Mouse (Mus musculus) cortical plate, adult 2 months (tissue): ENCODE results near the gene Serpinb6a. TPM values are rescaled to one million over a fixed set of nuclear protein-coding genes. Genes with fewer than 3 reads are reported as not detected.

ENCODE experiments used
- H3K27ac ChIP-seq: fragments of 200-500 bp; 2 replicates; pipeline ENCODE4 v1.5.1; 2012; ENCODE audit warnings: low read length, control low read depth, inconsistent platforms; ENCODE audit not compliant: insufficient read depth
- H3K4me1 ChIP-seq: fragments of 200-500 bp; 2 replicates; pipeline ENCODE4 v1.6.1; 2011; ENCODE audit warnings: low read length; ENCODE audit not compliant: control insufficient read depth, insufficient read depth
- H3K4me3 ChIP-seq: fragments of 200-500 bp; 2 replicates; pipeline ENCODE4 v1.5.1; 2011; ENCODE audit warnings: mild to moderate bottlenecking, low read length, control low read depth; ENCODE audit not compliant: insufficient read depth
- CTCF ChIP-seq: fragments of 200-500 bp; IDR thresholded peaks from 2 replicates; pipeline ENCODE4 v1.5.1; 2011; ENCODE audit warnings: mild to moderate bottlenecking, control low read depth, low read length; ENCODE audit not compliant: insufficient read depth; ENCODE audit errors: extremely low read depth
- POLR2A ChIP-seq: fragments of 200-500 bp; IDR thresholded peaks from 2 replicates; pipeline ENCODE4 v1.6.1; 2011; ENCODE audit warnings: mild to moderate bottlenecking, low read length, control low read depth; ENCODE audit not compliant: insufficient read depth; ENCODE audit errors: extremely low read depth
- polyA plus RNA-seq: library from polyadenylated mRNA; depleted of rRNA; stranded (reverse); fragments of >200 nt; gene quantifications from 2 replicates; pipeline ENCODE4 v1.2.3, GENCODE M21; 2012; rRNA removed

Gene Serpinb6a
- 47.0 and 50.5 TPM in 2 replicates for polyA plus RNA-seq

DNA sequence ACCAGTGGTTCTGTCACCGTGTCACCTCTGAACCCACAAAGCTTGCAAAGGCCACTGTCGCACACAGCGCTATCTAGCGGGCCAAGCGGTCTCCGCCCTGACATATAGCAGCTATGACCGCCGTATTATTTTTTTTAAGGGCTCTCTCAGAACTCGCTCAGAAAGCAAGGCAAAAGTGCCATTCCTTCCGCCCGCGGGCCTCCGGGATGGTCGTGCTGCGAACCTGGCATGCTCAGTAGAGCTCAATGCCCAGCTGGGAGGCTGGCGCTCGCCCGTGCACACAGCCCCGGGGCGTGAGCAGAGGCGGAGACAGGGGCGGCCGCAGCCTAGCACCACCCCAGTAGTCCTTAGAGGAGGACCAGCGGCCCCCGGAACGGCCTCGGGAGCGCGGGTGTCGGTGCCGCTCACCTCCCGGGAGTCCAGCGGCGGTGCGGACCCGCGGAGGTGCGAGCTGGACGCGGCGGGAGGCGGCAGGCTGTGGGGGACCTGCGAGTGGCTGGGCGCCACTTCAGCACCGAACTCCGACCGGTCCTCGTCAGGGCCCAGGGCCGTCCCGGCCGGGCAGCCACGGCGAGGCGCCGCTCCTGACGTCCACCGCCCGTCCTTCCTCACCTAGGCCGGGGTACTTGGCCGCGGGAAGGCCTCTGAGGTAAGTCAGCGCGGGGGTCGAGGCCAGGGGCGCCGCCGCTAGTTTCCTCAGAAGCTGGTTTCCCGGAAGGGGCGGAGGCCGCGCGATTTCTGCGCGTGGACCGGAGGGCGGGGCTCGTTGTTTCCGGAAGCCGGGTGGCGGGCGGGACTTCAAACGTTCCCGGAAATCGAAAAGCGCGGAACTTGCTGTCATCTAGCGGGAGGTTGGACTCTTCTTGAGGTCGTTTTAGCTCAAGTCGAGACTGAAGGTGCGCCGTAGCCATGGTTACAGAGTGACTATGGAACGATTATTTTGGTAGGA lies at the start of gene Serpinb6a, which contains the start of gene Ripk1:
Gene Serpinb6a (minus strand): TSS at position 737 of the 949 bp plus-strand sequence.
Gene Ripk1 (plus strand): TSS at position 306 of the 949 bp plus-strand sequence.
- TF ChIP-seq POLR2A = peak; percentile 49; the same call in 1 of the 2 replicates
- TF ChIP-seq CTCF = peak; percentile 22; the same call in 1 of the 2 replicates
- H3K4me1 ChIP-seq = peaks cover 2% of the 10 kb centered on the region; the same call in 1 of the 2 replicates

DNA sequence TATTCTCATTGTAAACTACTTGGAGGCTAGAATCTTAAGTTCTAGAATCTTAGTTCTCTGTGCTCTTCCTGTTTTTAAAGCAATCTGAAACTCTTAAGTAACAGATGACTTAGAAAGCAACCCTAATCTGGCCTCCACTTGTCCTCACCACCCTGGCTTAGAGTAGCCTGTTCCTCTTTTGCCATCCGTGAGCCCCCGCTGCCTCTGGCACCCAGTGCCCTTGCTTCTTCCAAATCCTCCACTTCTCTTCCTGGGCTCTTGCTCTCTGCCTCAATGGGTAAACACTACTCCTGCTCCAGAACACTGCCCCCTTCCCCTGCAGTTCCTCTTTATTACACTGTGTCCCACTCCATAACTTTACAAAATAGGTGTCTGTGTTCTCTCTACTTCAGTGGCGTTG lies 49.1 kb upstream of the Serpinb6a start:
- peaks cover 4% of the 10 kb centered on the region for H3K4me1 ChIP-seq
- H3K27ac ChIP-seq = no peak overlapping the region
- H3K4me3 ChIP-seq = no peak overlapping the region
- TF ChIP-seq CTCF (no peak), POLR2A (no peak)

More for the DNA sequence above, at the start of gene Serpinb6a, which contains the start of gene Ripk1:
- H3K4me3 ChIP-seq = peak within 1 kb of the TSS; percentile 57
- peak within 1 kb of the TSS; percentile 85 for H3K27ac ChIP-seq

DNA sequence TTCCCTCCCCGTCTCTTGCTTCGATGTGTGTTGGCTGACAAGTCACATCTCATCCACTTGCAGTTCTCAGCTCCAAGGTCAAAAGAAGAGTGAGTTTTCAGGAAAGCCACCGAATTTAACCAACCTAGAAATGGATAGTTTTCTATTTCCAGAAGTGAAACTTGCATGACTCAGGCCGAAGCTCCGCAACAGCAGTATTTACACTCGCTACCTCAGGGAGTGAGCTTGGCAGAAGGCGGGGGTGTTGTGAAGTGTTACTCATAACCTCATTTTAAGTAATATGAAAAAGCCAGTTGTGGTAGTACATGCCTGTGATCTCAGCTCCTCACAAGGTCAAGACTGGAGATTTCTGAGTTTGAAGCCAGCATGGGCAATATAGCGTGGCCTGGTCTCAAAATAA lies 47.9 kb upstream of the Serpinb6a start:
- H3K4me3 ChIP-seq = no peak overlapping the region
- H3K27ac ChIP-seq = no peak overlapping the region
- H3K4me1 ChIP-seq = peaks cover 4% of the 10 kb centered on the region
- TF ChIP-seq POLR2A = no peak
- no peak for TF ChIP-seq CTCF

DNA sequence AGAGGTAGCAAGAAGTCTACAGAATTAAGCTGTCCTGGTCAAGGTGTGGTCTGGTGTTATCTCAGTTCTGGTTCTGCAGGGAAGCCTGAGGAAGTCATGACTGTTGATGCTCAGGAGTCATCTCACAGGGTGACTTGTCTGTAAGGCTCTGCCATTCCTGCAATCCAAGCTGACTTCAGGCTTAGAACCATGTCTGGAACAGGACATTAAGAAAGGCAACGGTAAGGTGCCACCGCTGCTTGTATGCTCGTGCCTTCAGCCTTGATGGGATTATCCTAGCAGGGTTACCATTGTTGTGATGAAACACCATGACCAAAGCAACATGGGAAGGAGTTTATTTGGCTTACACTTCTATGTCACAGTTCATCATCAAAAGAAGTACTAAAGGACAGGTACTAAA lies 44.9 kb upstream of the Serpinb6a start:
- Histone ChIP-seq H3K4me1 (peaks cover 4% of the 10 kb centered on the region), H3K27ac (no peak overlapping the region), H3K4me3 (no peak overlapping the region)
- no peak for TF ChIP-seq CTCF
- TF ChIP-seq POLR2A = no peak

DNA sequence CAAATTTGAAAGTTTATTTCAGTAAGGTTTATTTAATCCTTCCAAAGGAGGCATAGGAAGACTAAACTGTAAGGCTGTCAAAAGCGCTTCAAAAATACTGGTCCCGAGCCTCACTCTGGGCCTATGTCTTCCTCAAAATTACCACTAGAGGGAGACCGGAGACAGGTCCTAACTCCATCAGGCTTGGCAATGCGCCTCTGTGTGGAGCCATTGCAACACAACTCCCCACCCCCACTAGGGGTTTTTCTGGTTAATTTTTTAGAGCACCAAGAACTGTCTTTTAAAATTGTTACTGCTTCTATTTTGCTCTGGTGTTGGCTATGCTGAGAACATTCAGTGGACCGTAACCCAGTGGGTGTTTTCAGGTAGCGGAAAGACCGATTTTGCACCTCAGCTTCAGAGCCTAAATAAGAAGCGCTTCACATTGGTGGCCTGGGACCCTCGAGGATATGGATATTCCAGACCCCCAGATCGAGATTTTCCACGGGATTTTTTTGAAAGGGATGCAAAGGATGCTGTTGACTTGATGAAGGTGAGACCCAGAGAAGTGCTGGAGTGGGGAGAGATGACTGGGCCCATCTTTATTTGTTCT lies 43.9 kb upstream of the Serpinb6a start:
- TF ChIP-seq POLR2A (no peak), CTCF (peak; percentile 94)
- Histone ChIP-seq H3K4me1 (peaks cover 4% of the 10 kb centered on the region), H3K4me3 (no peak overlapping the region), H3K27ac (no peak overlapping the region)

DNA sequence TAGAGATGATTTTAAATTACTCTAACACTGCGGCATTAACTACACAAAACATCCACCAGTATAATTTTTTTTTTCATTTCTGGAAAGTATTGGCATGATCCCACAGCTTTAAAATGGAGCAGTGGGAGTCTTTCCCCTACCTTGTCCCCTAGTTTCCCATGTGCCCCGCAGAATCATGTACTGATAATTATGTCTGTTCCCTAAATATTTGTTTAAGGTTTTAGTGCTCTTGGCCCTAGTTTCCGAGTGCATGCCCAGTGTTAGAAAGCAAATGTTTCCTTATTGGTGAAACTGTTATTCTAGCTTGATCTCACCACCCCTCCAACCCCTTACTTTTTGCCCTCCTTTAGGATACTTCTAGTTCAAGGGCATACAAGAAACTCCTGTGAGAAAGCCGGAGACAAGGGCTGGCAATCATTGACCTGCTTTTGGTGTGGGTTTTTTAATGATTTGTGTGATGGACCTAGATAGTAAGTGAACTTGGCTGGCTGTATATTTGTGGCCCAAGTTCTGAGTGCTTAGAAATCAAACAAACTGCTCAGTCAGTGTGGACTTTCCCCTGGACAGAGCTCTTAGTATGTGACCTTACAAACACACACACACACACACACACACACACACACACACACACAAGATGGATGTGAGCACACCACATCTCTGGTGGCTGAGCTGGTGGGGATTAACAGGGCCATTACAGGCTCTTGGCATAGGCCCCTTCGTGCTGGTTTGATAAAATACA lies 43.1 kb upstream of the Serpinb6a start:
- no peak overlapping the region for H3K27ac ChIP-seq
- H3K4me3 ChIP-seq = no peak overlapping the region
- TF ChIP-seq POLR2A = no peak
- TF ChIP-seq CTCF = no peak
- H3K4me1 ChIP-seq = peaks cover 4% of the 10 kb centered on the region

DNA sequence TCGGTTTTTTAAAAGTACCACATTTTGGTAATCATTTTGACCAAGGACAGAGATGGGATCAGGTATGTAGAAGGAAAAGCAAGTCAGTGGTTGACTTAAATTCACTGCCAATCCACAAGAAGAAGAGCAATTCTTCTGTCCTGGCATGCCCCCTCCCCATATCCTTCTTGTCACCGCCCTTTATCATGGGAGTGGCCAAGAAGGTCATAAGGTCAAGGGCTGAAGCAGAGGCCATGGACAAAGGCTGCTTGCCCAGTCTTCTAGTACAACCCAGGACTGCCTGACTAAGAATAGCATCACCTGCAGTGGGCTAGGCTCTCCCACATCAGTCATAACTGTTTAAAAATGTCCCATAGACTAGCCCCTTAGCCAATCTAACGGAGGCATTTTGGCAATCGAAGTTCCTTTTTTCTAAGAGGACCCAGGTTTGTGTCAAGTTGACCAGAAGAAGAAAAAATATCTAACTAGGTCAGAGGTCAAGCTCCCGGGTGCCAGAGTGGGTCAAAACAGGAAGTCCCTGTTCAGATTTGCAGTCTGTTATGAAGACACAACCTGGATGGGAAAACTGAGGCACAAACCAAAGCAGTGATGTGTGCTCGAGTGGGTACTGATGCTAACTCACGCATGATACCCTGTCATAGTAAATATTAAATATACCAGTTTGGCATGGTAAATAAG lies 41.3 kb upstream of the Serpinb6a start:
- H3K4me1 ChIP-seq = peaks cover under 1% of the 10 kb centered on the region; the same call in 1 of the 2 replicates
- TF ChIP-seq CTCF (no peak), POLR2A (no peak)
- no peak overlapping the region for H3K4me3 ChIP-seq
- H3K27ac ChIP-seq = no peak overlapping the region

DNA sequence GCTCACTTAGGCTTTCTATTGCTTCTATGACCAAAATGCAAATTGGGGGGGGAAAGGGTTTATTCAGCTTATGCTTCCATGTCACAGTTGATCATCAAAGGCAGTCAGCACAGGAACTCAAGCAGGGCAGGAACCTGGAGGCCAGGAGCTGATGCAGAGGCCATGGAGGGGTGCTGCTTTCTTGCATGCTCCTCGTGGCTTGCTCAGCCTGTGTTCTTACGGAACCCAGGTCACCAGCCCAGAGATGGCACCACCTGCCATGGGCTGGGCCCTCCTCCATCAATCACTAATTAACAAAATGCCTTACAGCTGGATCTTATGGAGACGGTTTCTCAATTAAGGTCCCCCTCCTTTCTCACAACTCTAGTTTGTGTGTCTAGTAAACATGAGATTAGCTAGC lies 37.5 kb upstream of the Serpinb6a start:
- H3K27ac ChIP-seq = no peak overlapping the region
- H3K4me3 ChIP-seq = no peak overlapping the region
- peaks cover 3% of the 10 kb centered on the region for H3K4me1 ChIP-seq
- no peak for TF ChIP-seq CTCF
- TF ChIP-seq POLR2A = no peak
